Mouse (Mus musculus) spleen, adult 2 months (tissue): Measurements from ENCODE around the gene Adcy1. TPM values are rescaled to one million over a fixed set of nuclear protein-coding genes. Genes with fewer than 3 reads are reported as not detected.

Experiments used
- DNase-seq, 2 experiments: peaks; one replicate each; pipeline versions ENCODE4 v3.0.0 to v3.0.0-alpha.2; 2012 to 2021; ENCODE audit warnings: low spot score in 2 of 2, low read depth in 1 of 2
- H3K27ac ChIP-seq: fragments of 200-500 bp; 2 replicates; pipeline ENCODE4 v1.5.1; 2012; ENCODE audit warnings: low read length, inconsistent platforms; ENCODE audit not compliant: insufficient read depth
- H3K27me3 ChIP-seq: fragments of 200-500 bp; 2 replicates; pipeline ENCODE4 v1.6.1; 2012; ENCODE audit warnings: mild to moderate bottlenecking, moderate library complexity, low read length, inconsistent platforms; ENCODE audit not compliant: control insufficient read depth, insufficient read depth
- H3K36me3 ChIP-seq: fragments of 200-500 bp; 2 replicates; pipeline ENCODE4 v1.6.1; 2012; ENCODE audit warnings: mild to moderate bottlenecking, low read length, inconsistent platforms; ENCODE audit not compliant: control insufficient read depth, insufficient read depth
- H3K4me1 ChIP-seq: fragments of 200-500 bp; 2 replicates; pipeline ENCODE4 v1.6.1; 2011; ENCODE audit warnings: inconsistent platforms; ENCODE audit not compliant: control insufficient read depth, insufficient read depth, insufficient read length
- H3K4me3 ChIP-seq: fragments of 200-500 bp; 2 replicates; pipeline ENCODE4 v1.5.1; 2011; ENCODE audit warnings: mild to moderate bottlenecking, inconsistent platforms; ENCODE audit not compliant: insufficient read depth, insufficient read length; ENCODE audit errors: extremely low read depth
- CTCF ChIP-seq: fragments of 200-500 bp; IDR thresholded peaks from 2 replicates; pipeline ENCODE4 v1.5.1; 2011; ENCODE audit warnings: mild to moderate bottlenecking, inconsistent platforms; ENCODE audit not compliant: insufficient read depth, insufficient read length, insufficient replicate concordance; ENCODE audit errors: extremely low read depth
- POLR2A ChIP-seq: fragments of 200-500 bp; IDR thresholded peaks from 2 replicates; pipeline ENCODE4 v1.6.1; 2011; ENCODE audit warnings: low read depth, low read length, inconsistent platforms
- WGBS: fragments of 180-500 bp; shearing (Covaris S2); methylation state at CpG from one replicate; pipeline ENCODE4 v1.1.7; 2018; 5-methylcytosine and 5-hydroxymethylcytosine counted together
- polyA plus RNA-seq: library from polyadenylated mRNA; depleted of rRNA; stranded (reverse); fragments of >200 nt; gene quantifications from 2 replicates; pipeline ENCODE4 v1.2.3, GENCODE M21; 2012

Gene Adcy1
- polyA plus RNA-seq, 1 experiment, result 1.2 TPM

GRCm38 (mm10) chr11:7061961-7062360 is 1.3 kb upstream of the Adcy1 start:
- Histone ChIP-seq H3K27me3 (peaks cover 3% of the 10 kb centered on the region; the same call in 1 of the 2 replicates), H3K4me1 (no peaks in the 10 kb centered on the region), H3K36me3 (no peaks in the 10 kb centered on the region), H3K4me3 (no peak overlapping the region), H3K27ac (no peak overlapping the region)
- no peak for TF ChIP-seq POLR2A
- no peak for DNase-seq
- WGBS, result 55% methylated on average over 6 of the region's 6 CpGs

- WGBS, result 20% methylated on average over 10 of the region's 10 CpGs
- H3K27ac ChIP-seq, result no peak overlapping the region
- peaks cover 3% of the 10 kb centered on the region; the same call in 1 of the 2 replicates for H3K27me3 ChIP-seq
- TF ChIP-seq POLR2A (no peak), CTCF (no peak)
- no peak for DNase-seq
- H3K4me3 ChIP-seq, result no peak overlapping the region
- no peaks in the 10 kb centered on the region for H3K36me3 ChIP-seq
- H3K4me1 ChIP-seq, result no peaks in the 10 kb centered on the region
These were observed 723 bp upstream of the Adcy1 start for GRCm38 (mm10) chr11:7062566-7062965.

GRCm38 (mm10) chr11:7063681-7064267 is 485 bp downstream of the Adcy1 start:
- Histone ChIP-seq H3K36me3 (no peaks in the 10 kb centered on the region), H3K4me1 (no peaks in the 10 kb centered on the region), H3K4me3 (peak overlapping the region; percentile 12; the same call in 1 of the 2 replicates), H3K27ac (no peak overlapping the region), H3K27me3 (peaks cover 3% of the 10 kb centered on the region; the same call in 1 of the 2 replicates)
- no peak for TF ChIP-seq POLR2A
- TF ChIP-seq CTCF, result no peak
- 4% methylated on average over 53 of the region's 53 CpGs for WGBS
- DNase-seq, result no peak

- Histone ChIP-seq H3K4me3 (no peak overlapping the region), H3K4me1 (no peaks in the 10 kb centered on the region), H3K27ac (no peak overlapping the region), H3K27me3 (peaks cover 3% of the 10 kb centered on the region; the same call in 1 of the 2 replicates), H3K36me3 (no peaks in the 10 kb centered on the region)
- no peak for DNase-seq
- no peak for TF ChIP-seq POLR2A
- TF ChIP-seq CTCF, result no peak
- WGBS, result 9% methylated on average over 26 of the region's 26 CpGs
These were observed 1.3 kb downstream of the Adcy1 start for GRCm38 (mm10) chr11:7064484-7065185.

- H3K27me3 ChIP-seq, result peaks cover 3% of the 10 kb centered on the region; the same call in 1 of the 2 replicates
- H3K27ac ChIP-seq, result no peak overlapping the region
- WGBS, result 13% methylated on average over 4 of the region's 4 CpGs
- no peak for TF ChIP-seq POLR2A
- no peak for TF ChIP-seq CTCF
- DNase-seq, result no peak
- H3K4me3 ChIP-seq, result no peak overlapping the region
- H3K36me3 ChIP-seq, result no peaks in the 10 kb centered on the region
- H3K4me1 ChIP-seq, result no peaks in the 10 kb centered on the region
These were observed 2.1 kb downstream of the Adcy1 start for GRCm38 (mm10) chr11:7065388-7065787.

- WGBS, result 33% methylated on average over 5 of the region's 5 CpGs
- TF ChIP-seq CTCF (no peak), POLR2A (no peak)
- Histone ChIP-seq H3K27me3 (peaks cover 3% of the 10 kb centered on the region; the same call in 1 of the 2 replicates), H3K36me3 (no peaks in the 10 kb centered on the region), H3K4me1 (no peaks in the 10 kb centered on the region), H3K4me3 (no peak overlapping the region), H3K27ac (no peak overlapping the region)
- DNase-seq, result no peak
These were observed 2.6 kb downstream of the Adcy1 start for GRCm38 (mm10) chr11:7065876-7066275.

- Histone ChIP-seq H3K27me3 (peaks cover 3% of the 10 kb centered on the region; the same call in 1 of the 2 replicates), H3K4me3 (no peak overlapping the region), H3K4me1 (no peaks in the 10 kb centered on the region), H3K27ac (no peak overlapping the region), H3K36me3 (no peaks in the 10 kb centered on the region)
- no peak for DNase-seq
- no peak for TF ChIP-seq POLR2A
- TF ChIP-seq CTCF, result no peak
- 64% methylated on average over 4 of the region's 4 CpGs for WGBS
These were observed 4.0 kb downstream of the Adcy1 start for GRCm38 (mm10) chr11:7067263-7067662.
